Mouse (Mus musculus) heart, adult 2 months (tissue): ENCODE measurements at regions not wholly inside any gene's neighbourhood (a gene's known extent, or its start where the extent isn't known, plus 50 kb on each side); places are given as distances from the start of the nearest gene placed in this dataset.
A peak's percentile ranks its signal among the peaks of the same experiment; 100 is the strongest.

ENCODE experiments used
- DNase-seq, 2 experiments: peaks; one replicate each; pipeline ENCODE4 v3.0.0; 2021
- H3K27ac ChIP-seq: fragments of 200-600 bp; 2 replicates; pipeline ENCODE4 v1.8.1; 2022
- H3K27me3 ChIP-seq: fragments of 200-500 bp; 2 replicates; pipeline ENCODE4 v1.6.1; 2012; ENCODE audit warnings: mild to moderate bottlenecking, low read length, inconsistent platforms, mixed read lengths; ENCODE audit not compliant: control insufficient read depth, insufficient read depth
- H3K36me3 ChIP-seq: fragments of 200-500 bp; 2 replicates; pipeline ENCODE4 v1.6.1; 2012; ENCODE audit warnings: low read length, inconsistent platforms; ENCODE audit not compliant: control insufficient read depth, insufficient read depth
- H3K4me1 ChIP-seq: fragments of 200-500 bp; 2 replicates; pipeline ENCODE4 v1.6.1; 2011; ENCODE audit warnings: low read length; ENCODE audit not compliant: control insufficient read depth, insufficient read depth
- H3K4me3 ChIP-seq: fragments of 200-600 bp; 2 replicates; pipeline ENCODE4 v1.8.1; 2022
- H3K79me2 ChIP-seq: fragments of 200-500 bp; replicated peaks from 2 replicates; pipeline ENCODE4 v1.6.1; 2012; ENCODE audit warnings: mild to moderate bottlenecking, inconsistent platforms, low read length, moderate library complexity, mixed read lengths; ENCODE audit not compliant: control insufficient read depth, insufficient read depth
- H3K9ac ChIP-seq: fragments of 200-500 bp; 2 replicates; pipeline ENCODE4 v1.6.1; 2012; ENCODE audit warnings: low read depth, mild to moderate bottlenecking, control low read depth, inconsistent platforms, low read length, mixed read lengths
- CTCF ChIP-seq: fragments of 200-600 bp; IDR thresholded peaks from 2 replicates; pipeline ENCODE4 v1.8.1; 2022; ENCODE audit warnings: antibody characterized with exemption, mild to moderate bottlenecking, moderate library complexity
- EP300 ChIP-seq: fragments of 200-500 bp; IDR thresholded peaks from 2 replicates; pipeline ENCODE4 v1.6.1; 2011; ENCODE audit warnings: low read depth, low read length, control low read depth; ENCODE audit not compliant: insufficient read depth
- POLR2A ChIP-seq: fragments of 200-500 bp; IDR thresholded peaks from 2 replicates; pipeline ENCODE4 v1.6.1; 2011; ENCODE audit warnings: mild to moderate bottlenecking, low read depth, low read length, control low read depth; ENCODE audit not compliant: insufficient read depth
- WGBS: fragments of 180-500 bp; shearing (Covaris S2); methylation state at CpG from one replicate; pipeline ENCODE4 v1.1.7; 2018; 5-methylcytosine and 5-hydroxymethylcytosine counted together
- intact Hi-C: fragments of 180-260 bp; cut with DNase I; formaldehyde crosslinking; loops from one replicate; pipeline ENCODE4 v1.15.1; 2025

DNA sequence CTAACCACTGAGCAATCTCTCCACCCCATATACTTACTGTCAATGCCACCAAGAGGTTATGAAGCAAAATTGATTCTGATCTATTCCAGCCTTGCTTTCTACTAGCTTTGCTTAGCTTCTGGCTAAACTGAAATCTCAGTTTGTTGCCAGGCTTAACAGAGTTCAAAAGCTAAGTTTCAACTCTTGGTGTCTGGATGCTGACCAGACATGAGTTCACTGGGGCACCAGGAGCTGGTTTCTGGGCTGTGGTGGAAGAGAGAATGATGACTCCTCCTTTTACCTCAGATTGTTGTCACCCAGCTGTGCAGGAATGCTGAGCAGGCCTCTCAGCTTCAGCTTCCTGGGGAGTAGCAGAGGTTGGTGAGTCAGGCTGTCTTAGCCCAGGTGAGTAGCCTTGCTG is 464.1 kb upstream of the Nrp1 start:
- intact Hi-C loops, result no loop called here
- H3K27me3 ChIP-seq, result no peaks in the 10 kb centered on the region
- H3K4me3 ChIP-seq, result no peak overlapping the region
- no peak overlapping the region for H3K27ac ChIP-seq
- no peak overlapping the region for H3K9ac ChIP-seq
- DNase-seq, result no peak
- no peaks in the 10 kb centered on the region for H3K4me1 ChIP-seq
- H3K36me3 ChIP-seq, result no peaks in the 10 kb centered on the region
- H3K79me2 ChIP-seq, result no peaks in the 10 kb centered on the region
- TF ChIP-seq EP300 (no peak), CTCF (no peak), POLR2A (no peak)

DNA sequence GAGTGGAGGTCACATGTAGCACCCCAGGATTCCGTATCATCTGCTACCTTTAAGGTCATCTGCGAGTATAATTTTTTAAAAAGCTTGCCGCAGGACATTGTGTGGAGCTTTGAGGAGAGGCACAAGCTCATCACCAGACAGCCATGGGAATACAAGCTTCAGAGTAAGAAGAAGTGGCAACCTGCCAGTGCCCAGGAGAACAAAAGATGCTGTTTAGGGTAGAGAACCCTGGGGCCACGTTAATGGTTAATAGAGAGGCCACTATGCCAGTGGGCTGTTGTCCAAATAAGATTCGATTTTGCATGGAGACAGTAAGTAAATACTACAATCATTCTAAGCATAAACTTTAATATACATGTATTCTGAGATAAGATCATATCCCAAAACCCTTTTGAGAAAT is 450.0 kb upstream of the Nrp1 start:
- H3K27ac ChIP-seq, result no peak overlapping the region
- WGBS, result 84% methylated on average over 5 of the region's 5 CpGs
- no peaks in the 10 kb centered on the region for H3K36me3 ChIP-seq
- no peak for DNase-seq
- H3K79me2 ChIP-seq, result no peaks in the 10 kb centered on the region
- H3K9ac ChIP-seq, result no peak overlapping the region
- TF ChIP-seq POLR2A, result no peak
- TF ChIP-seq EP300, result no peak
- TF ChIP-seq CTCF, result no peak
- no peaks in the 10 kb centered on the region for H3K27me3 ChIP-seq
- H3K4me3 ChIP-seq, result no peak overlapping the region
- intact Hi-C loops, result no loop called here
- peaks cover 2% of the 10 kb centered on the region for H3K4me1 ChIP-seq

DNA sequence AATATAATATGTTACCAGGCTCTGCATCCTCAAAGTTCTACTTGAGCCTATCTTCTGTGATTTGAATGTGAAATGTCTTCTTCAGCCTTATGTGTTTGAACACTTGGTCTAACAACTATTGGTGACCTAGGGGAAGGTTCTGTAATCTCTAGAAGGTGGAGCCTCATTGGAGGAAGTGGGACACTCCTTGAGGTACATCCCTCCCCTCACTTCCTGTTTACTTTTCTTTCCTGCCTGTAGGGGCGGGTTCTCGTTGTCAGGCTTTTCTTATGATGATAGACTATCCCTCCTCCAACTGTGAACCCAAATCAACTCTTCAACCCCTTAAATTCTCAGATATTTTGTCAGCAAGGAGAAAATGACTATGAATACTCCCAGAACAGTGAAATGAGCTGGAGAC is 448.8 kb upstream of the Nrp1 start:
- Histone ChIP-seq H3K27me3 (no peaks in the 10 kb centered on the region), H3K4me3 (no peak overlapping the region), H3K79me2 (no peaks in the 10 kb centered on the region), H3K36me3 (peaks cover 4% of the 10 kb centered on the region; the same call in 1 of the 2 replicates), H3K4me1 (peaks cover 5% of the 10 kb centered on the region), H3K9ac (no peak overlapping the region), H3K27ac (no peak overlapping the region)
- intact Hi-C loops, result no loop called here
- 55% methylated on average over 2 of the region's 2 CpGs for WGBS
- no peak for DNase-seq
- TF ChIP-seq EP300 (no peak), CTCF (no peak), POLR2A (no peak)

DNA sequence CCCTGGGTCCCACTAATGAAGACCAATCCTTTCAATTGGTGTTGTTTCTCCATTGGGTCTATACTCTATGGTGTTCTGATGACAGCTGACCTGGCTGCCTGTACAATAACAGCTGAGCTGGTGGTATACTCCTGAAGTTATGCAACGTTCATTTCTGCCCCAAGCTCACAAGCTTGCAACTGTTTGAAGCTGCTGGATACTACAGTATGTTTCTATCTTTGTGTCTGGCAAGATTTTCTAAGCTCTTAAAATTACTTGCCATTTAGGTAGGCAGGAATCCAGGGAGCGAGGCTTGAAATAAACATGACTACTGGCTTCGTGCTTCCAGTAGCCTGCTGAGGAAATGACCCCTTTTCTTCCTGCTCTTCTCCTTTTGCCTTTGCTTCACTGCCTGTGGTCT is 444.3 kb upstream of the Nrp1 start:
- TF ChIP-seq CTCF (no peak), POLR2A (no peak), EP300 (no peak)
- peaks cover 4% of the 10 kb centered on the region for H3K4me1 ChIP-seq
- H3K4me3 ChIP-seq, result no peak overlapping the region
- H3K9ac ChIP-seq, result no peak overlapping the region
- H3K27me3 ChIP-seq, result no peaks in the 10 kb centered on the region
- peak overlapping the region; percentile 52 for H3K27ac ChIP-seq
- intact Hi-C loops, result loop anchor here (2.0 to 10.0 kb wide), 2 partner anchors 301 to 445 kb away; partner anchors contain the start of gene Nrp1
- no peaks in the 10 kb centered on the region for H3K79me2 ChIP-seq
- peak in 1 of 2 experiments; percentile 48 for DNase-seq
- H3K36me3 ChIP-seq, result peaks cover 4% of the 10 kb centered on the region
- WGBS, result 26% methylated on average over 3 of the region's 3 CpGs

DNA sequence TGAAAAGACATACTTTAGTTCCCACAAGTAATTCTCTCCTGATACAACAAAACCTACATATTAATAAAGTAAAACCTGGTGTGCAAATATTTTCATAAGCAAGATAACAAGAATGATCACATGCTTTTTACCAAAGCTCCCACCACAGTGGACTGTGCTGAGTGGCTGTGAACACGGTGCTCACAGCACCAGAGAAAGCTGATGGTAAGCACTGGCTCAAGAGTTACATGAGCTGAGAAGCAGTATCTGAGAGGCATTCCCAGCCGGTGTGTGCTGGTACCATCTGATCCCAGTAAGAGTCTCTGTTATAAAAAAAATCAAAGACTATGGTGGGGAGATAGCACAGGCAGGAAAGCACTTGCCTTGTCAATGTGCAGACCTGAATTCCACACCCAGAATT is 443.5 kb upstream of the Nrp1 start:
- no peak overlapping the region for H3K9ac ChIP-seq
- intact Hi-C loops, result loop anchor here (2.0 to 10.0 kb wide), 2 partner anchors 300 to 444 kb away; partner anchors contain the start of gene Nrp1
- WGBS, result 41% methylated on average over 2 of the region's 2 CpGs
- no peaks in the 10 kb centered on the region for H3K27me3 ChIP-seq
- TF ChIP-seq EP300 (no peak), CTCF (no peak), POLR2A (no peak)
- no peaks in the 10 kb centered on the region for H3K79me2 ChIP-seq
- peak overlapping the region; percentile 52 for H3K27ac ChIP-seq
- H3K4me3 ChIP-seq, result no peak overlapping the region
- DNase-seq, result no peak
- peaks cover 4% of the 10 kb centered on the region for H3K4me1 ChIP-seq
- peaks cover 4% of the 10 kb centered on the region for H3K36me3 ChIP-seq

- no peak for TF ChIP-seq CTCF
- TF ChIP-seq EP300, result no peak
- TF ChIP-seq POLR2A, result no peak
- intact Hi-C loops, result loop anchor here (2.0 to 10.0 kb wide), 2 partner anchors 299 to 443 kb away; partner anchors contain the start of gene Nrp1
These were observed 442.8 kb upstream of the Nrp1 start for GRCm38 (mm10) chr8:127915591-127916028.

More at GRCm38 (mm10) chr8:127915591-127916028, 442.8 kb upstream of the Nrp1 start:
- Histone ChIP-seq H3K36me3 (peaks cover 4% of the 10 kb centered on the region), H3K27me3 (no peaks in the 10 kb centered on the region), H3K27ac (peak overlapping the region; percentile 39), H3K4me1 (peaks cover 4% of the 10 kb centered on the region), H3K9ac (no peak overlapping the region), H3K4me3 (no peak overlapping the region), H3K79me2 (no peaks in the 10 kb centered on the region)
- no peak for DNase-seq
- 60% methylated on average over 2 of the region's 2 CpGs for WGBS
